Mouse (Mus musculus) limb, embryonic 12.5 days (tissue): ENCODE data around the gene Dusp9. TPM values are rescaled to one million over a fixed set of nuclear protein-coding genes. Genes with fewer than 3 reads are reported as not detected.

Experiments
- ATAC-seq: fragments of 200-750 bp; cut with Nextera tagmentation; 2 replicates; pipeline ENCODE4 v1.8.0; 2017; ENCODE audit warnings: low read depth, moderate TSS enrichment; ENCODE audit not compliant: insufficient number of reproducible peaks, insufficient read depth, low FRiP score, low TSS enrichment
- H3K27ac ChIP-seq: fragments of 300-500 bp; sonication (generic); 2 replicates; pipeline ENCODE4 v1.5.1; 2016; ENCODE audit warnings: mild to moderate bottlenecking, moderate library complexity
- H3K27me3 ChIP-seq: fragments of 300-500 bp; sonication (generic); 2 replicates; pipeline ENCODE4 v1.6.1; 2016; ENCODE audit warnings: mild to moderate bottlenecking, moderate library complexity
- H3K36me3 ChIP-seq: fragments of 300-500 bp; sonication (generic); 2 replicates; pipeline ENCODE4 v1.6.1; 2016; ENCODE audit warnings: mild to moderate bottlenecking, moderate library complexity
- H3K4me1 ChIP-seq: fragments of 300-500 bp; sonication (generic); replicated peaks from 2 replicates; pipeline ENCODE4 v1.6.1; 2016
- H3K4me2 ChIP-seq: fragments of 300-500 bp; sonication (generic); 2 replicates; pipeline ENCODE4 v1.6.1; 2016; ENCODE audit warnings: mild to moderate bottlenecking, moderate library complexity
- H3K4me3 ChIP-seq: fragments of 300-500 bp; sonication (generic); replicated peaks from 2 replicates; pipeline ENCODE4 v1.5.1; 2016; ENCODE audit warnings: mild to moderate bottlenecking
- H3K9ac ChIP-seq: fragments of 300-500 bp; sonication (generic); replicated peaks from 2 replicates; pipeline ENCODE4 v1.6.1; 2016; ENCODE audit warnings: mild to moderate bottlenecking, moderate library complexity
- H3K9me3 ChIP-seq: fragments of 300-500 bp; sonication (generic); 2 replicates; pipeline ENCODE4 v1.6.1; 2016; ENCODE audit warnings: mild to moderate bottlenecking, moderate library complexity
- WGBS: fragments of 180-500 bp; shearing (Covaris S2); methylation state at CpG from one replicate; pipeline ENCODE4 v1.1.7; 2016; 5-methylcytosine and 5-hydroxymethylcytosine counted together
- polyA plus RNA-seq: library from polyadenylated mRNA; unstranded; fragments of >200 nt; fragmentation: Nextera tagmentation; extraction: Ambion mirVana; gene quantifications from 2 replicates; pipeline ENCODE4 v1.2.1, GENCODE M21; 2016

The Dusp9 gene
- polyA plus RNA-seq, 1 experiment from 2014 or later, result 51.6 TPM

DNA sequence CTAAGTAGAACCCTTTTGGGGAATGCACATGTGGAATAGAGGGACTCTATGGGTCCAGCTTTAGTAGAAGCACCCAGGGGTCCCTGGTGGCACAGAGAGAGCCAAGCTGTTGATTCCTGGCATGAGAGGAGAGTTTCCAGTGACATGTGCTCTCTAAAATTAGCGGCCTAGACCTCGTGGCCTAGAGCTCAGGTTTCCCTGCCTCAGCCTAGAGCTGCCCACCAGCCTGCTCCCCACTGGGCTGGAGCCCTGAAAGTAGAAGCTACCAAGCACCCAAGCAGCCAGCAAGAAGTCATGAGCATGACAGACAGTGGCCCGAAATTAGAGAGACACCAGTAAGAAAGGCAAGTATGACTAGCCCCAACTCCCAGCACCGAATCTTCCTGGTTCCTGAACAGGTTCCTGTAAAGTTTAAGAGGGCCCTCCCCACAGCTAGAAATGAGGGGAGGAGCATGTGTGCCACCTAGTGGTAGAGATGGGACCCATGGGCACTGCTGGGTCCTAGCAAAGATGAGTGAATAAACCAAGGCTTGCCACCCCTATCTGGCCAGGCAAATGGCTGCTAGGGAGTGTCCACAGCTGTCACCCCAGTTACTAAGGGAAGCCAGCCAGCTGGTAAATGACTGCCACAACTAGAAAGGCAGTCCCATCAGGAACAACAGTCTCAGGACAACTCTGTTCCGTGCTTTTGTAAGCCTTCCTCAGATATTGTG lies 51.9 kb downstream of the Dusp9 start:
- H3K4me2 ChIP-seq, result no peak overlapping the region
- peaks cover 7% of the 10 kb centered on the region; the same call in 1 of the 2 replicates for H3K27me3 ChIP-seq
- H3K36me3 ChIP-seq, result peaks cover 44% of the 10 kb centered on the region
- no peak overlapping the region for H3K4me3 ChIP-seq
- H3K27ac ChIP-seq, result no peak overlapping the region
- no peaks in the 10 kb centered on the region for H3K9me3 ChIP-seq
- H3K4me1 ChIP-seq, result no peaks in the 10 kb centered on the region
- WGBS, result 69% methylated on average over 5 of the region's 5 CpGs
- no peak overlapping the region for H3K9ac ChIP-seq
- ATAC-seq, result no peak

Other genes starting within 250 kb of the Dusp9 start
- not detected in 2 replicates for gene Gm18336, start 240.7 kb upstream of the Dusp9 start, polyA plus RNA-seq
- 0.28 and 0.36 TPM in 2 replicates for gene Zfp92, start 228.3 kb upstream of the Dusp9 start, polyA plus RNA-seq
- gene Trex2, start 204.1 kb upstream of the Dusp9 start, polyA plus RNA-seq, result not detected in 2 replicates
- gene Haus7, start 180.4 kb upstream of the Dusp9 start, polyA plus RNA-seq, result 83.9 and 87.7 TPM in 2 replicates
- 16.7 and 23.4 TPM in 2 replicates for gene Bgn, start 155.8 kb upstream of the Dusp9 start, polyA plus RNA-seq
- 0.19 and 0.22 TPM in 2 replicates for gene Atp2b3, start 136.3 kb upstream of the Dusp9 start, polyA plus RNA-seq
- gene Pnck, start 20.7 kb downstream of the Dusp9 start, polyA plus RNA-seq, result 18.0 and 19.3 TPM in 2 replicates
- 7.3 and 7.6 TPM in 2 replicates for gene Slc6a8, start 33.7 kb downstream of the Dusp9 start, polyA plus RNA-seq
- 154 and 167 TPM in 2 replicates for gene Bcap31, start 76.8 kb downstream of the Dusp9 start, polyA plus RNA-seq
- 12.5 and 13.2 TPM in 2 replicates for gene Abcd1, start 77.2 kb downstream of the Dusp9 start, polyA plus RNA-seq
- 0.21 and 0.22 TPM in 2 replicates for gene Plxnb3, start 117.7 kb downstream of the Dusp9 start, polyA plus RNA-seq
- gene Srpk3, start 135.0 kb downstream of the Dusp9 start, polyA plus RNA-seq, result 9.6 and 12.9 TPM in 2 replicates
- 168 and 172 TPM in 2 replicates for gene Idh3g, start 147.5 kb downstream of the Dusp9 start, polyA plus RNA-seq
- gene Ssr4, start 147.6 kb downstream of the Dusp9 start, polyA plus RNA-seq, result 136 and 142 TPM in 2 replicates
- gene Pdzd4, start 185.6 kb downstream of the Dusp9 start, polyA plus RNA-seq, result 0.87 and 1.4 TPM in 2 replicates